Mouse (Mus musculus) bone marrow macrophage, adult 2 months (primary cell): ENCODE data around the gene Rpl9. TPM values are rescaled to one million over a fixed set of nuclear protein-coding genes. Genes with fewer than 3 reads are reported as not detected.

Source experiments
- H3K27ac ChIP-seq: 2 replicates; pipeline ENCODE4 v1.5.1; 2012; ENCODE audit warnings: low read depth, low read length; ENCODE audit not compliant: insufficient read depth
- H3K4me1 ChIP-seq: 2 replicates; pipeline ENCODE4 v1.6.1; 2012; ENCODE audit warnings: low read length; ENCODE audit not compliant: control insufficient read depth, insufficient read depth
- H3K4me3 ChIP-seq: 2 replicates; pipeline ENCODE4 v1.5.1; 2012; ENCODE audit warnings: mild to moderate bottlenecking, low read length, moderate library complexity; ENCODE audit not compliant: insufficient read depth
- CTCF ChIP-seq: IDR thresholded peaks from 2 replicates; pipeline ENCODE4 v1.5.1; 2012; ENCODE audit warnings: low read depth, mild to moderate bottlenecking, low read length, moderate library complexity
- POLR2A ChIP-seq: IDR thresholded peaks from 2 replicates; pipeline ENCODE4 v1.6.1; 2012; ENCODE audit warnings: mild to moderate bottlenecking, low read depth, low read length, borderline replicate concordance
- polyA plus RNA-seq: library from polyadenylated mRNA; stranded (reverse); fragments of >200 nt; gene quantifications from 2 replicates; pipeline ENCODE4 v1.2.4, GENCODE M21; 2012; ENCODE audit not compliant: missing spikeins, insufficient read depth, insufficient read length

Gene Rpl9
- polyA plus RNA-seq, 1 experiment: 591 TPM

- no peak for TF ChIP-seq CTCF
- TF ChIP-seq POLR2A: no peak
- H3K4me3 ChIP-seq: no peak overlapping the region
- H3K4me1 ChIP-seq: no peaks in the 10 kb centered on the region
- no peak overlapping the region for H3K27ac ChIP-seq
These were observed 16.5 kb downstream of the Rpl9 start for GRCm38 (mm10) chr5:65374746-65375145.

GRCm38 (mm10) chr5:65371551-65371950, 19.7 kb downstream of the Rpl9 start:
- TF ChIP-seq CTCF: no peak
- TF ChIP-seq POLR2A: no peak

DNA sequence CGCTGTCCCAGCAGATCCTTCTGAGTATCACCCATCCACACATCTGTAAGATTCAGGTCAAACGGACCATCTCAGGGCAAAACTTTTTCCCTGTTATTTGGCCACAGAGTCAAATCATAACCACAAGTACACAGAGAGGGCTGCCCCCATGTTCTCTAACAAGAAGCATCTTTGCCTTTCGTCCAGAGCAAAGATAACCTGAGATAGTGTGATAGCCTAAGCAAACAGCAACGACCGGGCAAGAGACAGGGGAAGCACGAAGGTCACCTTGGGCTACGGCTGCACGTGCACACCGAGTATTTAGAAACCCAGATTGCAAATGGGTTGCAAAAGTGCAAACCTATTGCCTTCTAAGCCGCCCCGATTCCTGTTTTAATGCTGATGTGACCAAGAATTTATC, 23.4 kb downstream of the Rpl9 start:
- TF ChIP-seq POLR2A (no peak), CTCF (no peak)
- Histone ChIP-seq H3K4me3 (no peak overlapping the region), H3K4me1 (no peaks in the 10 kb centered on the region), H3K27ac (no peak overlapping the region)

More at GRCm38 (mm10) chr5:65371551-65371950, 19.7 kb downstream of the Rpl9 start:
- Histone ChIP-seq H3K4me1 (no peaks in the 10 kb centered on the region), H3K27ac (no peak overlapping the region), H3K4me3 (no peak overlapping the region)

GRCm38 (mm10) chr5:65357771-65358170, 33.5 kb downstream of the Rpl9 start:
- Histone ChIP-seq H3K4me3 (no peak overlapping the region), H3K27ac (no peak overlapping the region), H3K4me1 (0 out of 2 replicates have a peak, but pooled peaks cover 2% of the 10 kb centered on the region)
- no peak for TF ChIP-seq POLR2A
- no peak for TF ChIP-seq CTCF

DNA sequence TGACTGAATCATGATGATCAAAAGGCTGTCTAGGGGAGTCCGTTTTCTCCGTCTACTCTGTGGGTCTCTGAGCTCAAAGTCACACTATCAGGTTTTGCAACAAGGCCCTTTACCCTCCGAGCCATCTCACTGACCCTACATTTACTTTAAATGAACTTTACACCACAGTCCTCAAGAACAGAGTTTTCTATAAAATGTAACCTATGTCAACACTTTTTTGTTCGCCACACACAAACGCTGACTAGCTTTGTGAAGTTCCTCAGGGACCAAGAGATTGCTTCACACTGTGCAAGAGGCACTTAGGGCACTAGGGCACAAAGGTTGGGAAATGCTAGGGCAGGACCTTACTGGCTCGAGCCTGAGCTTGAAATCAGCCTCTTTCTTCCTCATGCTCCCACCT, 34.4 kb downstream of the Rpl9 start:
- Histone ChIP-seq H3K4me1 (0 out of 2 replicates have a peak, but pooled peaks cover 2% of the 10 kb centered on the region), H3K4me3 (no peak overlapping the region), H3K27ac (no peak overlapping the region)
- no peak for TF ChIP-seq CTCF

DNA sequence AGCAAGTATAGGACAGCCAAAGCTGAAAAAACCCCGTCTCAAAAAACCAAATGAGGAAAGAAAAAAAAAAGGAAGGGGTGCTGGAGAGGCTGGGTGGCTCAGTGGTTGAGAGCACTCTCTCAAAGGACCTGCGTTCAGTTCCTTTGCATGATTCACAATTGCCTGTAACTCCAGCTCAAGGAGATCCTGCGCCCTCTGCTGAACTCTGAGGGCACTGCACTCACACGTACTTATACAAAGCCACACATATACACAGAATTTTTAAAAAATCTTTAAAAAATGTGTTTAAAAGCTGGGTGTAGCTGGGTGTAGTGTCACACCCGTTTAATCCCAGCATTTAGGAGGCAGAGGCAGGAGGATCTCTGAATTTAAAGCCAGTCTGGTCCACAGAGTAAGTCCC, 36.3 kb downstream of the Rpl9 start:
- no peak overlapping the region for H3K4me3 ChIP-seq
- H3K4me1 ChIP-seq: 0 out of 2 replicates have a peak, but pooled peaks cover 2% of the 10 kb centered on the region
- no peak overlapping the region for H3K27ac ChIP-seq
- no peak for TF ChIP-seq POLR2A
- TF ChIP-seq CTCF: no peak

DNA sequence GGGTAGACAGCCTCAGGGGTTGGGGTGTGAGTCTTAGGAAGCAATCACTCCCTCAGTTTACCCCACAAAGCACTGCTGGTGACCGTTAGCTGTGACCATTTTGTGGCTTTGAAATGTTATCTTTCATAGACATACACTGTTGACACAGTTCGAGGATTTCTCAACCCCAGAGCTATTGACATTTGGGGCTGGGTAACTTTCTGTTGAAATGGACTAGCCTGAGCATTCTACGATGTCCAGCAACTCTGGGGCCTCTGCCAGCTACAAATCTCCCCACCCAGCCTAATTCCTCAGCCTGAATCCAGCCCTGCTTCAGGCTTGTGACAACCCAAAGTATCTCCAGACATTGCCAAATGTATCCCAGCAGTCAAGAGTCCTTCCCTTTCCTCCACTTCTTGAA, 37.1 kb downstream of the Rpl9 start:
- H3K4me3 ChIP-seq: no peak overlapping the region

DNA sequence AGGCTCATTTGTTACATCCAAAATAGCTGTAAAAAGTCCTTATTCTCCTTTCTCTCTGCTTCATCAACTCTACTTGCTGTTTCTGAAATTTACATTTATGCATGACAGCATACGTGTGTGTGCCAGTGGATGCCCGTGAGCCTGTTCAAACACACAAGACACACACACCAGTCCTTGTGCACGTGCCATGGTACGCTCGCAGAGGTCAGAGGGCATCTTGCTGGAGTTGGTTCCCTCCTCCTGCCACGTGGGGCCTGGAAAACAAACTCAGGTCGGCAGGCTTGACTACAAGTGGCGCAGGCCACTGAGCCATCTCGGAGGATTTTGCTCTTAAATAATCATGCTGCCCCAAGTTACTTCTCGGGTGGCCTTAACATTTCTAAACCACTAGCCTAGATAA, 40.7 kb downstream of the Rpl9 start:
- Histone ChIP-seq H3K4me3 (no peak overlapping the region), H3K4me1 (no peaks in the 10 kb centered on the region), H3K27ac (no peak overlapping the region)
- TF ChIP-seq POLR2A: no peak
- TF ChIP-seq CTCF: no peak

More for the DNA sequence above, 37.1 kb downstream of the Rpl9 start:
- TF ChIP-seq POLR2A: no peak
- TF ChIP-seq CTCF: no peak
- Histone ChIP-seq H3K27ac (no peak overlapping the region), H3K4me1 (0 out of 2 replicates have a peak, but pooled peaks cover 2% of the 10 kb centered on the region)

DNA sequence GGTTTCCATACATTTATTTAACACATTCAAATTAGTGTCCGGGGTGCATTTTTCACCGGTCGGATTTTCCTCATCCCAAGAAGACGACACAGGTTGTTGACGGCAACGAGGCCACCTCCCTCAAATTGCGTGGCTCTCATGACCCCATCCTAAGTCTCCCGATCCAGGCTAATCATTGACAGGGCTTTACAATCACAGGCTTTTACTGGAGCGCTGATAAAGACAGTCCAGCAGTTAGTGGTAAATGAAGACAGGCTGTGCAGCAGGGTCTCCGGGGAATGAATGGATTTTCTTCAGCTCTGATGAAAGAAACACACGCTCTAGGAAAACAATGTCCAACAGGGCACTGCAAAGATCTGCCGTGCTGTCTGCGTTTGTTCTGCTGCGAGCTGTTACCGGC, 43.1 kb downstream of the Rpl9 start, which contains the start of gene Klb:
Klb (plus strand) TSS at position 147 of the 400 bp plus-strand sequence.
- Histone ChIP-seq H3K27ac (no peak within 1 kb of the TSS), H3K4me1 (no peaks in the 10 kb centered on the region), H3K4me3 (no peak within 1 kb of the TSS)

DNA sequence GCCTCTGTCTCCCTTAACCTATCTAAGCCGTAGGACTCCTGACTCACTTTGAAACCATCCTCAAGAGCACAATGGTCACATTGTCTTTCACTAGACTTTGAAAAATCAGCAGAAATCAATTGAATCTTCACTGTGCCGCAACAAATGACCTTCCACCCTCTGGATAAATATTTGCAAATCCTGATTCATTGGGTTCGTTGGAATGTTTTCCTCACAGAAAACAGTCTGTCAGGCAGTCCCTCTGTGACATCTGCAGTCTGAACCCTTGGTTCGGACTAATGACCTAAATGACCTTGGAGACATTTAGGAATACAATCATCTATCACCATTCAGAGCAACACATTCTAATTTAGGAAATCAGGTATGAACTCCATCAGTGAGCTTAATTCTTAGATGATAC, 51.1 kb downstream of the Rpl9 start:
- Histone ChIP-seq H3K4me1 (no peaks in the 10 kb centered on the region), H3K4me3 (no peak overlapping the region), H3K27ac (no peak overlapping the region)
- TF ChIP-seq CTCF (no peak), POLR2A (no peak)

More for the DNA sequence above, 43.1 kb downstream of the Rpl9 start, which contains the start of gene Klb:
- no peak for TF ChIP-seq POLR2A
- no peak for TF ChIP-seq CTCF

DNA sequence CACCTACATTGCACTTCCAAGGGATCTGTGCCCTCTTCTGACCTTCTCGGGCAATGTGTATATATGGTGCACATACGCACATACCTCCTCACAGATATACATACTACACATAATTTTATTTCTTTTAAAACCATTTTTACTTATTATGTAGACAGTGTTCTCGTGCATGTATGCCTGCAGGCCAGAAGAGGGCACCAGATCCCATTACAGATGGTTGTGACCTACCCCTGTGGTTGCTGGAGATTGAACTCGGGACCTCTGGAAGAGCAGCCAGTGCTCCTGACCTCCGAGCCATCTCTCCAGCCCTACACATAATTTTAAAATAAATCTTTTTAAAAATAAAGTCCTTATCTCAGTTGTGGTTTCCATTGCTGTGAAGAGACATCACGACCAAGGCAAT, 52.9 kb downstream of the Rpl9 start:
- TF ChIP-seq CTCF (peak; percentile 9; the same call in 1 of the 2 replicates), POLR2A (no peak)
- peaks cover 4% of the 10 kb centered on the region for H3K4me1 ChIP-seq
- H3K4me3 ChIP-seq: no peak overlapping the region
- H3K27ac ChIP-seq: no peak overlapping the region

Other genes starting within 250 kb of the Rpl9 start
- 11.8 and 12.0 TPM in 2 replicates for gene Wdr19, start 191.7 kb downstream of the Rpl9 start, polyA plus RNA-seq
- 45.4 and 51.0 TPM in 2 replicates for gene Rfc1, start 55.8 kb downstream of the Rpl9 start, polyA plus RNA-seq
- not detected in 2 replicates for gene Klb, start 43.1 kb downstream of the Rpl9 start, polyA plus RNA-seq
- 23.2 and 25.1 TPM in 2 replicates for gene Lias, start 53 bp upstream of the Rpl9 start, polyA plus RNA-seq
- 42.8 and 52.7 TPM in 2 replicates for gene Ugdh, start 44.5 kb upstream of the Rpl9 start, polyA plus RNA-seq
- not detected in 2 replicates for gene Gm43552, start 101.4 kb upstream of the Rpl9 start, polyA plus RNA-seq
- gene Smim14, start 145.7 kb upstream of the Rpl9 start, polyA plus RNA-seq: 232 and 266 TPM in 2 replicates
- gene Ube2k, start 145.8 kb upstream of the Rpl9 start, polyA plus RNA-seq: 127 and 130 TPM in 2 replicates